Mouse (Mus musculus) lung, postnatal 0 days (tissue): ENCODE measurements at regions not wholly inside any gene's neighbourhood (a gene's known extent, or its start where the extent isn't known, plus 50 kb on each side); places are given as distances from the start of the nearest gene placed in this dataset.

ENCODE experiments used
- ATAC-seq: fragments of 200-750 bp; cut with Nextera tagmentation; 2 replicates; pipeline ENCODE4 v1.8.0; 2017; ENCODE audit warnings: moderate library complexity
- DNase-seq: peaks from one replicate; pipeline ENCODE4 v3.0.0-alpha.2; 2016; ENCODE audit warnings: low spot score
- H3K27ac ChIP-seq: fragments of 300-500 bp; sonication (generic); 2 replicates; pipeline ENCODE4 v1.5.1; 2014; ENCODE audit warnings: antibody characterized with exemption, mild to moderate bottlenecking, low read length, mixed read lengths
- H3K27me3 ChIP-seq: fragments of 300-500 bp; sonication (generic); replicated peaks from 2 replicates; pipeline ENCODE4 v1.6.1; 2014; ENCODE audit warnings: low read length, mixed read lengths; ENCODE audit not compliant: insufficient read depth
- H3K36me3 ChIP-seq: fragments of 300-500 bp; sonication (generic); 2 replicates; pipeline ENCODE4 v1.6.1; 2014; ENCODE audit warnings: low read length, mixed read lengths; ENCODE audit not compliant: insufficient read depth
- H3K4me1 ChIP-seq: fragments of 300-500 bp; sonication (generic); 2 replicates; pipeline ENCODE4 v1.6.1; 2014; ENCODE audit warnings: antibody characterized with exemption, low read depth, low read length, mixed read lengths; ENCODE audit not compliant: insufficient read depth
- H3K4me2 ChIP-seq: fragments of 300-500 bp; sonication (generic); replicated peaks from 2 replicates; pipeline ENCODE4 v1.6.1; 2014; ENCODE audit warnings: low read depth, mild to moderate bottlenecking, low read length, moderate library complexity, mixed read lengths
- H3K4me3 ChIP-seq: fragments of 300-500 bp; sonication (generic); 2 replicates; pipeline ENCODE4 v1.5.1; 2014; ENCODE audit warnings: low read depth, low read length
- H3K9ac ChIP-seq: fragments of 300-500 bp; sonication (generic); replicated peaks from 2 replicates; pipeline ENCODE4 v1.6.1; 2014; ENCODE audit warnings: low read depth, mild to moderate bottlenecking
- H3K9me3 ChIP-seq: fragments of 300-500 bp; sonication (generic); 2 replicates; pipeline ENCODE4 v1.6.1; 2016; ENCODE audit warnings: low read length, mixed read lengths
- CTCF ChIP-seq: IDR thresholded peaks from 2 replicates; pipeline ENCODE4 v1.5.1; 2016; ENCODE audit warnings: antibody characterized with exemption, mild to moderate bottlenecking
- EP300 ChIP-seq: IDR thresholded peaks from 2 replicates; pipeline ENCODE4 v1.6.1; 2016; ENCODE audit warnings: antibody characterized with exemption, mild to moderate bottlenecking, control low read depth
- WGBS: fragments of 180-500 bp; shearing (Covaris S2); extraction: QIAGEN DNeasy Blood & Tissue Kit; methylation state at CpG from one replicate; pipeline ENCODE4 v1.1.7; 2014; 5-methylcytosine and 5-hydroxymethylcytosine counted together

- Histone ChIP-seq H3K36me3 (no peaks in the 10 kb centered on the region), H3K4me1 (no peaks in the 10 kb centered on the region), H3K27me3 (no peaks in the 10 kb centered on the region), H3K27ac (no peak overlapping the region), H3K4me3 (no peak overlapping the region), H3K9ac (no peak overlapping the region), H3K9me3 (no peaks in the 10 kb centered on the region), H3K4me2 (no peak overlapping the region)
- no peak for ATAC-seq
- WGBS: 63% methylated on average over 12 of the region's 12 CpGs
- peak; percentile 34 for DNase-seq
- TF ChIP-seq EP300: no peak
- TF ChIP-seq CTCF: no peak
Observed at GRCm38 (mm10) chr6:35598406-35599185, 58.9 kb upstream of the Mtpn start.

GRCm38 (mm10) chr6:35595012-35595411, 55.3 kb upstream of the Mtpn start:
- Histone ChIP-seq H3K9ac (no peak overlapping the region), H3K4me2 (no peak overlapping the region), H3K27ac (no peak overlapping the region), H3K9me3 (no peaks in the 10 kb centered on the region), H3K27me3 (no peaks in the 10 kb centered on the region), H3K4me3 (no peak overlapping the region), H3K36me3 (no peaks in the 10 kb centered on the region), H3K4me1 (no peaks in the 10 kb centered on the region)
- ATAC-seq (no peak), DNase-seq (no peak)
- 75% methylated on average over 2 of the region's 2 CpGs for WGBS
- TF ChIP-seq EP300 (no peak), CTCF (no peak)

- H3K4me2 ChIP-seq: no peak overlapping the region
- ATAC-seq (no peak), DNase-seq (no peak)
Observed at GRCm38 (mm10) chr6:35592234-35592633, 52.5 kb upstream of the Mtpn start.

More at GRCm38 (mm10) chr6:35592234-35592633, 52.5 kb upstream of the Mtpn start:
- Histone ChIP-seq H3K27me3 (no peaks in the 10 kb centered on the region), H3K9ac (no peak overlapping the region), H3K4me3 (no peak overlapping the region), H3K27ac (no peak overlapping the region), H3K9me3 (no peaks in the 10 kb centered on the region), H3K36me3 (no peaks in the 10 kb centered on the region), H3K4me1 (no peaks in the 10 kb centered on the region)
- WGBS: 81% methylated on average over 3 of the region's 3 CpGs
- TF ChIP-seq CTCF: no peak
- TF ChIP-seq EP300: no peak
